Mouse (Mus musculus) spleen, postnatal 0 days (tissue): Measurements from ENCODE around the gene Gm21680. TPM values are rescaled to one million over a fixed set of nuclear protein-coding genes. Genes with fewer than 3 reads are reported as not detected.

Source experiments
- polyA plus RNA-seq: library from polyadenylated mRNA; unstranded; fragments of >200 nt; fragmentation: Nextera tagmentation; extraction: Ambion mirVana; gene quantifications from 2 replicates; pipeline ENCODE4 v1.2.1, GENCODE M21; 2015

Gene Gm21680
- not detected in 2 replicates for polyA plus RNA-seq

GRCm38 (mm10) chr5:25972563-25972962 lies at the start of gene Gm21680:
Gene Gm21680, minus strand, starts transcription at chr5:25972663.

GRCm38 (mm10) chr5:26004698-26005097 lies 32.2 kb upstream of the Gm21680 start, which contains the start of gene Gm1979:
Gene Gm1979, minus strand, starts transcription at chr5:26004798.

DNA sequence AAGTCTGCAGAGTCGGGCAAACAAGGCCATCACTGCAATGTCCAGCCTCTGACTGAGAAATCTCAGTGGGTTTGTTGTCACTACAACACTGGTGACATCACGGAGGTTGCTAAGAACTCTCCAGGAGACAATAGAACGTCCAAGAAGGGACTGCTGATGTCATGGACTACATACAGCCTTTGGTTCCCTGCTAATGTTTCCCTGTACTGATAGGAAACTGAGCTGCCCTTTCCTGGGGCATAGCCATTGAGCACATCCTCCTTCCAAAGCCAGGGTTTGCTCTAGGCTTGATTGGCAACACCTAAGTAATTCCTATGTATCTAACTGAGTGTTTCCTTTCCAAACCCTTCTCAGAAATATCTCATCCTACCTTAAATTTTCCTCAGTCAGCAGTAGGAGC lies 16.1 kb upstream of the Gm21680 start, which contains the start of gene Gm21698:
Gene Gm21698 (minus strand): TSS at position 101 of the 400 bp plus-strand sequence.

DNA sequence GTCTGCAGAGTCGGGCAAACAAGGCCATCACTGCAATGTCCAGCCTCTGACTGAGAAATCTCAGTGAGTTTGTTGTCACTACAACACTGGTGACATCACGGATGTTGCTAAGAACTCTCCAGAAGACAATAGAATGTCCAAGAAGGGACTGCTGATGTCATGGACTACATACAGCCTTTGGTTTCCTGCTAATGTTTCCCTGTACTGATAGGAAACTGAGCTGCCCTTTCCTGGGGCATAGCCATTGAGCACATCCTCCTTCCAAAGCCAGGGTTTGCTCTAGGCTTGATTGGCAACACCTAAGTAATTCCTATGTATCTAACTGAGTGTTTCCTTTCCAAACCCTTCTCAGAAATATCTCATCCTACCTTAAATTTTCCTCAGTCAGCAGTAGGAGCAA lies 18.1 kb downstream of the Gm21680 start, which contains the start of gene Gm21671:
Gene Gm21671 (minus strand): TSS at position 101 of the 400 bp plus-strand sequence.

GRCm38 (mm10) chr5:25942281-25942680 lies 30.2 kb downstream of the Gm21680 start, which contains the start of gene Gm21663:
Gene Gm21663, minus strand, starts transcription at chr5:25942381.

Other genes starting within 250 kb of the Gm21680 start
- 0.54 and 0.82 TPM in 2 replicates for gene Actr3b, start 212.7 kb downstream of the Gm21680 start, polyA plus RNA-seq
- 0.04 TPM in 1 of 2 replicates, not detected in the other for gene Gm21663, start 30.3 kb downstream of the Gm21680 start, polyA plus RNA-seq
- not detected in 2 replicates for gene Gm21671, start 18.2 kb downstream of the Gm21680 start, polyA plus RNA-seq
- not detected in 2 replicates for gene Gm21698, start 16.0 kb upstream of the Gm21680 start, polyA plus RNA-seq
- not detected in 2 replicates for gene Gm1979, start 32.1 kb upstream of the Gm21680 start, polyA plus RNA-seq
- gene Gm5862, start 50.3 kb upstream of the Gm21680 start, polyA plus RNA-seq: not detected in 2 replicates
- gene Speer4a, start 66.9 kb upstream of the Gm21680 start, polyA plus RNA-seq: not detected in 2 replicates
- not detected in 2 replicates for gene Gm7347, start 85.9 kb upstream of the Gm21680 start, polyA plus RNA-seq
- gene Gm10471, start 116.6 kb upstream of the Gm21680 start, polyA plus RNA-seq: not detected in 2 replicates
- gene 5031410I06Rik, start 132.7 kb upstream of the Gm21680 start, polyA plus RNA-seq: not detected in 2 replicates
- gene Gm10220, start 148.8 kb upstream of the Gm21680 start, polyA plus RNA-seq: not detected in 2 replicates